Mouse (Mus musculus): ENCODE data around the gene Rbm7. TPM values are rescaled to one million over a fixed set of nuclear protein-coding genes. Genes with fewer than 3 reads are reported as not detected.

The Rbm7 gene
- total and polyA plus RNA-seq, 3 experiments = 73.4 to 220 (median 91.9) TPM

DNA sequence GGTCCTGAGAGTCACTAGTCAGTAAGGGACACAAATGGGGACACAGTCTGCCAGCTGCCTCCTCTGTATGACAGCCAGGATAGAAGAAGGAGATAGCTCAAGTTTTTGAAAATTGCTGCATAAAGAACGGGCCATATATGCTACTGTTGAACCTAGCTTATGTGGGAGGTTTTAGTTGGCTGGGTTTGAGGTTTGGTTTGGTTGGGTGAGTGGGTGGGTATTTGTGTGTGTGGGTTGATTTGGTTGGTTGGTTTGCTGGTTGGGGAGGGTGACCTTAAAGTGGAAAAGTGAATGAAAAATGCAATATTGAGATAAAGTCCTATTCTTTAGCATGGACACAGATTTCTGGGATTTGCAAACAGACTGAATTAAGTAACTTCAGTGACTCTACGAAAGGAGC, 50.3 kb downstream of the Rbm7 start:
- Histone ChIP-seq H3K4me3 (replicated peaks in 1 of 3; ENCODE audit: low read depth in 2 of 3, low read length in 2 of 3, poor library complexity in 1 of 3) (no peak overlapping the region), H3K27ac (ENCODE audit: insufficient read depth, low read depth) (no peak overlapping the region), H3K79me2 (replicated peaks; ENCODE audit: control insufficient read depth, extremely low read depth, insufficient read depth, poor library complexity, severe bottlenecking) (no peaks in the 10 kb centered on the region), H3K4me1 (ENCODE audit: control insufficient read depth in 1 of 2, insufficient read depth in 2 of 2) (peaks cover 13 to 44% of the 10 kb centered on the region in 2 experiments), H3K9ac (ENCODE audit: insufficient read depth, low read depth) (no peak overlapping the region), H3K27me3 (replicated peaks) (no peaks in the 10 kb centered on the region), H3K36me3 (replicated peaks in 1 of 2; ENCODE audit: control insufficient read depth in 1 of 2, insufficient read depth in 1 of 2, low read length in 1 of 2) (no peaks in the 10 kb centered on the region), H3K4me2 (ENCODE audit: insufficient read depth, low read depth, poor library complexity, severe bottlenecking) (peak overlapping the region; percentile 33; the same call in 1 of the 2 replicates), H3K9me3 (replicated peaks; ENCODE audit: low read length) (no peaks in the 10 kb centered on the region)
- TF ChIP-seq MAFK (IDR thresholded peaks at IDR 0.05; ENCODE audit: insufficient replicate concordance, low read length) (peak; percentile 51; the same call in 1 of the 2 replicates), GABPA (IDR thresholded peaks at IDR 0.05; ENCODE audit: insufficient replicate concordance, low read depth, low read length) (no peak)
- no peak for DNase-seq (ENCODE audit: extremely low read depth)
- in situ Hi-C loops (cut with MboI; ENCODE audit: low pct_ligation_motif_present, low pct_unique_long_range_greater_than_20kb, low sequenced_read_pairs) (loop anchor here (10.0 kb wide), 1 partner anchor 180 kb away; no protein-coding TSS in a partner anchor), dilution Hi-C loops (cut with MboI; ENCODE audit: extremely low pct_ligation_motif_present, extremely low pct_unique_long_range_greater_than_20kb, low sequenced_read_pairs) (no loop called here)

DNA sequence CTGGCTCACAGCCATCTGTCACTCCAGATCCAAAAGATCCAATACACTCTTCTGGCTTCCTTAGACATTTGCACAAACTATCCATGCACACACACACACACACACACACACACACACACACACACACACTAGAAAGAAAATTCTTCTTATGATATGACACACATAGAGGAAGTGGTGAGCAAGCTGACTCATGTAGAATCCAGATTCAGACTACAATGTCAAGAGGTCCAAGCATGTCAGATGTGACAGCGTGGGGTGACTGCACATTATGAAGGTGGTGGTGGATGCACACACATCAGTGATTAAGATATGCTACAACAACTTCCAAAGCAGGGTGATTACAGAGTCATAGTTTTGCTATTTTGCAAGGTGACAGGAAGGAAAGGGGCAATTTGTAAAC, 51.2 kb downstream of the Rbm7 start:
- Histone ChIP-seq H3K9me3 (replicated peaks; ENCODE audit: low read length) (no peaks in the 10 kb centered on the region), H3K27me3 (replicated peaks) (no peaks in the 10 kb centered on the region), H3K9ac (ENCODE audit: insufficient read depth, low read depth) (no peak overlapping the region), H3K27ac (ENCODE audit: insufficient read depth, low read depth) (no peak overlapping the region), H3K4me2 (ENCODE audit: insufficient read depth, low read depth, poor library complexity, severe bottlenecking) (no peak overlapping the region), H3K4me1 (ENCODE audit: control insufficient read depth in 1 of 2, insufficient read depth in 2 of 2) (peaks cover 13 to 44% of the 10 kb centered on the region in 2 experiments), H3K4me3 (replicated peaks in 1 of 3; ENCODE audit: low read depth in 2 of 3, low read length in 2 of 3, poor library complexity in 1 of 3) (no peak overlapping the region), H3K79me2 (replicated peaks; ENCODE audit: control insufficient read depth, extremely low read depth, insufficient read depth, poor library complexity, severe bottlenecking) (no peaks in the 10 kb centered on the region), H3K36me3 (replicated peaks in 1 of 2; ENCODE audit: control insufficient read depth in 1 of 2, insufficient read depth in 1 of 2, low read length in 1 of 2) (peaks cover 0 to 5% of the 10 kb centered on the region in 2 experiments)
- dilution Hi-C loops (cut with MboI; ENCODE audit: extremely low pct_ligation_motif_present, extremely low pct_unique_long_range_greater_than_20kb, low sequenced_read_pairs) (no loop called here), in situ Hi-C loops (cut with MboI; ENCODE audit: low pct_ligation_motif_present, low pct_unique_long_range_greater_than_20kb, low sequenced_read_pairs) (loop anchor here (10.0 kb wide), 1 partner anchor 179 kb away; no protein-coding TSS in a partner anchor)
- peak; percentile 83 for TF ChIP-seq EP300 (IDR thresholded peaks at IDR 0.05; ENCODE audit: low read length)
- TF ChIP-seq ETS1 (conservative IDR thresholded peaks at IDR 0.05; ENCODE audit: low read depth, low read length) = peak; percentile 53
- TF ChIP-seq JUND (conservative IDR thresholded peaks at IDR 0.05; ENCODE audit: low read depth, low read length) = peak; percentile 37; the same call in 1 of the 2 replicates
- peak; percentile 55; the same call in 1 of the 2 replicates for TF ChIP-seq BHLHE40 (IDR thresholded peaks at IDR 0.05; ENCODE audit: low read depth, low read length)
- peak; percentile 86 for TF ChIP-seq IRF4 (IDR thresholded peaks at IDR 0.05; ENCODE audit: low read depth, low read length)
- peak; percentile 29; the same call in 1 of the 2 replicates for TF ChIP-seq TCF12 (IDR thresholded peaks at IDR 0.05; ENCODE audit: low read depth, low read length)
- no peak for TF ChIP-seq ZMIZ1 (IDR thresholded peaks at IDR 0.05; ENCODE audit: low read depth, low read length)
- peak; percentile 45; the same call in 1 of the 2 replicates for TF ChIP-seq MAFK (IDR thresholded peaks at IDR 0.05; ENCODE audit: insufficient replicate concordance, low read length)
- TF ChIP-seq MYC (IDR thresholded peaks at IDR 0.05; ENCODE audit: low read depth, low read length) = no peak
- no peak for TF ChIP-seq CTCF (conservative IDR thresholded peaks at IDR 0.05 in 1 of 2, IDR thresholded peaks at IDR 0.05 in 1 of 2; ENCODE audit: low read depth in 2 of 2, low read length in 2 of 2)
- DNase-seq (ENCODE audit: extremely low read depth) = peak; percentile 81

Other genes starting within 250 kb of the Rbm7 start
- gene Nxpe2, start 141.8 kb downstream of the Rbm7 start, total RNA-seq (2012; rRNA removed) = 19.5 and 22.1 TPM in 2 replicates
- 44.3 and 47.7 TPM in 2 replicates for gene Nxpe2, start 141.8 kb downstream of the Rbm7 start, total RNA-seq (2014; rRNA removed)
- gene Nxpe2, start 141.8 kb downstream of the Rbm7 start, polyA plus RNA-seq (2012; ENCODE audit: insufficient read length, low read depth) = 25.4 and 30.5 TPM in 2 replicates
- gene Rexo2, start 14.7 kb downstream of the Rbm7 start, total RNA-seq (2012; rRNA removed) = 120 and 161 TPM in 2 replicates
- 108 and 112 TPM in 2 replicates for gene Rexo2, start 14.7 kb downstream of the Rbm7 start, total RNA-seq (2014; rRNA removed)
- gene Rexo2, start 14.7 kb downstream of the Rbm7 start, polyA plus RNA-seq (2012; ENCODE audit: insufficient read length, low read depth) = 253 and 296 TPM in 2 replicates
- gene Gm5617, start 143 bp upstream of the Rbm7 start, total RNA-seq (2012; rRNA removed) = 15.3 and 35.2 TPM in 2 replicates
- gene Gm5617, start 143 bp upstream of the Rbm7 start, total RNA-seq (2014; rRNA removed) = 16.5 and 20.4 TPM in 2 replicates
- gene Gm5617, start 143 bp upstream of the Rbm7 start, polyA plus RNA-seq (2012; ENCODE audit: insufficient read length, low read depth) = 17.0 and 20.5 TPM in 2 replicates
- not detected in 2 replicates for gene Nnmt, start 109.9 kb upstream of the Rbm7 start, total RNA-seq (2012; rRNA removed)
- gene Nnmt, start 109.9 kb upstream of the Rbm7 start, total RNA-seq (2014; rRNA removed) = not detected in 2 replicates
- not detected in 2 replicates for gene Nnmt, start 109.9 kb upstream of the Rbm7 start, polyA plus RNA-seq (2012; ENCODE audit: insufficient read length, low read depth)

All from CH12.LX (cell line).